Mouse (Mus musculus) 416B (cell line): ENCODE data around the gene Eea1.

Source experiments
- DNase-seq: peaks from one replicate; pipeline ENCODE4 v3.0.0; 2011; ENCODE audit warnings: low read depth

Eea1 gene

GRCm38 (mm10) chr10:95949410-95949809, 9.0 kb downstream of the Eea1 start:
- no peak for DNase-seq

- no peak for DNase-seq
These were observed 9.7 kb downstream of the Eea1 start for GRCm38 (mm10) chr10:95950194-95950593.

- no peak for DNase-seq
These were observed 10.3 kb downstream of the Eea1 start for GRCm38 (mm10) chr10:95950797-95951196.

GRCm38 (mm10) chr10:95951346-95951745, 10.9 kb downstream of the Eea1 start:
- DNase-seq: no peak

- DNase-seq: no peak
These were observed 16.2 kb downstream of the Eea1 start for GRCm38 (mm10) chr10:95956629-95957028.

- DNase-seq: no peak
These were observed 17.1 kb downstream of the Eea1 start for GRCm38 (mm10) chr10:95957574-95957973.

- DNase-seq: no peak
These were observed 24.2 kb downstream of the Eea1 start for GRCm38 (mm10) chr10:95964679-95965078.

GRCm38 (mm10) chr10:95969694-95970093, 29.2 kb downstream of the Eea1 start:
- DNase-seq: peak; percentile 73

- DNase-seq: peak; percentile 37
These were observed 30.3 kb downstream of the Eea1 start for GRCm38 (mm10) chr10:95970744-95971212.

- DNase-seq: no peak
These were observed 30.9 kb downstream of the Eea1 start for GRCm38 (mm10) chr10:95971341-95971740.

- DNase-seq: no peak
These were observed 31.5 kb downstream of the Eea1 start for GRCm38 (mm10) chr10:95971942-95972341.

- no peak for DNase-seq
These were observed 34.0 kb downstream of the Eea1 start for GRCm38 (mm10) chr10:95974462-95974861.

- no peak for DNase-seq
These were observed 36.3 kb downstream of the Eea1 start for GRCm38 (mm10) chr10:95976798-95977197.

- DNase-seq: peak; percentile 41
These were observed 49.3 kb downstream of the Eea1 start for GRCm38 (mm10) chr10:95989731-95990130.

- DNase-seq: peak; percentile 23
These were observed 50.7 kb downstream of the Eea1 start for GRCm38 (mm10) chr10:95991176-95991575.

GRCm38 (mm10) chr10:96000904-96001303, 60.5 kb downstream of the Eea1 start:
- peak; percentile 57 for DNase-seq

- DNase-seq: peak; percentile 94
These were observed 75.3 kb downstream of the Eea1 start for GRCm38 (mm10) chr10:96015738-96016137.

- no peak for DNase-seq
These were observed 77.0 kb downstream of the Eea1 start for GRCm38 (mm10) chr10:96017418-96017817.

GRCm38 (mm10) chr10:96033356-96033984, 93.0 kb downstream of the Eea1 start:
- peak; percentile 72 for DNase-seq

GRCm38 (mm10) chr10:96034106-96034505, 93.7 kb downstream of the Eea1 start:
- DNase-seq: no peak

- no peak for DNase-seq
These were observed 95.5 kb downstream of the Eea1 start for GRCm38 (mm10) chr10:96035951-96036350.

- DNase-seq: no peak
These were observed 103.8 kb downstream of the Eea1 start for GRCm38 (mm10) chr10:96044216-96044615.

- peak; percentile 51 for DNase-seq
These were observed 107.6 kb downstream of the Eea1 start for GRCm38 (mm10) chr10:96047960-96048536.

- DNase-seq: peak; percentile 31
These were observed 108.1 kb downstream of the Eea1 start for GRCm38 (mm10) chr10:96048550-96048949.
